In the genomic region with DNA sequence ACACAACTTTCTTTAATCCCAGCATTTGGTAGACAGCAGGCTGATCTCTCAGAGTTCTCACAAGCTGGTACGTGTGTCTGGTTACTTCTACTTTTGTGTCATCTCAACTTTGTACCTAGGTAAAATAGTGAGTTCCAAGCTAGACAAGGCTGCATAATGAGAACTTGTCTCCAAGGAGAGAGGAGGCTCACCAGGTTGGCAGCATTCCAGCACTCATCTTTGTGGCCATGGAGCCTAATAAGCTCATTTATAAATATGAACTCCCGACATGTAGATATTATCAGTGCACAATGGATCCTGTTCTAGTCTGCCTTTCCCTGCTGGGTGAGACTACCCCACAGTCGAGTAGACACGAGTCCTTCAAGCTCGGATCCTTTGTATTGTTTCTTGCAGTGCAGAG, we compare ENCODE assay signal across 7 mouse cellular contexts. TPM values are rescaled to one million over a fixed set of nuclear protein-coding genes. Genes with fewer than 3 reads are reported as not detected.
DNase-seq lines count a peak whose midpoint lies in the region; ATAC-seq and TF ChIP-seq lines count a peak whose summit lies in the region.

No protein-coding gene starts in this region.

- peaks cover 15% of the 10 kb centered on the region for H3K4me1 ChIP-seq in liver, adult 2 months (ENCODE audit: control insufficient read depth, insufficient read depth, low read length)
- H3K4me1 ChIP-seq in forebrain, embryonic 11.5 days (replicated peaks; ENCODE audit: control insufficient read depth, insufficient read depth, low read length), result peaks cover 4% of the 10 kb centered on the region; the same call in 1 of the 2 replicates
- peaks cover 25% of the 10 kb centered on the region for H3K4me1 ChIP-seq in limb, embryonic 10.5 days
- peaks cover 9% of the 10 kb centered on the region for H3K4me1 ChIP-seq in neural tube, embryonic 14.5 days (ENCODE audit: control insufficient read depth, insufficient read depth, low read length)

- ATAC-seq in forebrain, embryonic 11.5 days (replicated peaks; ENCODE audit: low FRiP score), result no peak
- no peak for ATAC-seq in neural tube, embryonic 14.5 days (ENCODE audit: low read depth)

- WGBS in liver, adult 2 months, result 63% methylated on average over 5 of the region's 5 CpGs
- WGBS in forebrain, embryonic 11.5 days, result 77% methylated on average over 5 of the region's 5 CpGs
- WGBS in limb, embryonic 10.5 days, result 83% methylated on average over 5 of the region's 5 CpGs
- WGBS in neural tube, embryonic 14.5 days, result 80% methylated on average over 5 of the region's 5 CpGs

- no peak overlapping the region for H3K4me3 ChIP-seq in liver, adult 2 months (ENCODE audit: insufficient read depth, low read depth, low read length)
- peak overlapping the region; percentile 86 for H3K4me3 ChIP-seq in forebrain, embryonic 11.5 days (ENCODE audit: low read depth, low read length)
- H3K4me3 ChIP-seq in limb, embryonic 10.5 days, result peak overlapping the region; percentile 87
- no peak overlapping the region for H3K4me3 ChIP-seq in neural tube, embryonic 14.5 days (ENCODE audit: low read depth, low read length)

- TF ChIP-seq CTCF in liver, adult 2 months (IDR thresholded peaks at IDR 0.05; ENCODE audit: low read depth, low read length), result no peak

- H3K27me3 ChIP-seq in liver, adult 2 months (ENCODE audit: control insufficient read depth, insufficient read depth, low read length), result no peaks in the 10 kb centered on the region
- H3K27me3 ChIP-seq in forebrain, embryonic 11.5 days (ENCODE audit: control insufficient read depth, insufficient read depth, low read length), result no peaks in the 10 kb centered on the region
- no peaks in the 10 kb centered on the region for H3K27me3 ChIP-seq in limb, embryonic 10.5 days (ENCODE audit: low read depth, poor library complexity, severe bottlenecking)
- no peaks in the 10 kb centered on the region for H3K27me3 ChIP-seq in neural tube, embryonic 14.5 days (ENCODE audit: control insufficient read depth, insufficient read depth, low read length)

- no peak for TF ChIP-seq POLR2A in liver, adult 2 months (IDR thresholded peaks at IDR 0.05; ENCODE audit: extremely low read depth, insufficient read depth, low read length)

- peak overlapping the region; percentile 23 for H3K9ac ChIP-seq in liver, adult 2 months (ENCODE audit: low read depth, low read length)
- no peak overlapping the region; the same call in 1 of the 2 replicates for H3K9ac ChIP-seq in forebrain, embryonic 11.5 days (ENCODE audit: low read length)
- peak overlapping the region; percentile 80; the same call in 1 of the 2 replicates for H3K9ac ChIP-seq in neural tube, embryonic 14.5 days (replicated peaks; ENCODE audit: low read depth, low read length)

- DNase-seq in liver, adult 2 months (ENCODE audit: extremely low read depth, low read depth, low spot score), result no peak
- DNase-seq in liver, result no peak
- no peak for DNase-seq in forebrain, embryonic 11.5 days (ENCODE audit: low spot score)
- no peak for DNase-seq in limb, embryonic 10.5 days (ENCODE audit: low spot score)
- DNase-seq in layer of hippocampus, postnatal 14 days (ENCODE audit: low spot score in 2 of 2), result no peak
- no peak for DNase-seq in spleen, postnatal 36 days (ENCODE audit: low spot score in 2 of 2)

- H3K79me2 ChIP-seq in liver, adult 2 months (ENCODE audit: control insufficient read depth, insufficient read depth, low read length), result peaks cover 16% of the 10 kb centered on the region; the same call in 1 of the 2 replicates

- peaks cover 28% of the 10 kb centered on the region for H3K36me3 ChIP-seq in liver, adult 2 months (ENCODE audit: control insufficient read depth, insufficient read depth, low read length)
- H3K36me3 ChIP-seq in forebrain, embryonic 11.5 days (ENCODE audit: control insufficient read depth, insufficient read depth, low read length), result peaks cover 4% of the 10 kb centered on the region; the same call in 1 of the 2 replicates
- peaks cover 85% of the 10 kb centered on the region for H3K36me3 ChIP-seq in limb, embryonic 10.5 days
- H3K36me3 ChIP-seq in neural tube, embryonic 14.5 days (ENCODE audit: control insufficient read depth, insufficient read depth, low read length), result peaks cover 30% of the 10 kb centered on the region

- no peaks in the 10 kb centered on the region for H3K9me3 ChIP-seq in forebrain, embryonic 11.5 days (ENCODE audit: control insufficient read depth, low read length)
- no peaks in the 10 kb centered on the region for H3K9me3 ChIP-seq in limb, embryonic 10.5 days (replicated peaks)
- H3K9me3 ChIP-seq in neural tube, embryonic 14.5 days (ENCODE audit: control insufficient read depth, low read length), result no peaks in the 10 kb centered on the region

- H3K4me2 ChIP-seq in forebrain, embryonic 11.5 days (ENCODE audit: low read depth, low read length, severe bottlenecking), result peak overlapping the region; percentile 88; the same call in 1 of the 2 replicates
- peak overlapping the region; percentile 80; the same call in 1 of the 2 replicates for H3K4me2 ChIP-seq in neural tube, embryonic 14.5 days (ENCODE audit: low read depth, low read length)

- H3K27ac ChIP-seq in liver, adult 2 months (replicated peaks; ENCODE audit: insufficient read depth, low read depth, low read length), result no peak overlapping the region
- no peak overlapping the region for H3K27ac ChIP-seq in forebrain, embryonic 11.5 days (ENCODE audit: low read depth, low read length)
- H3K27ac ChIP-seq in limb, embryonic 10.5 days, result no peak overlapping the region
- no peak overlapping the region for H3K27ac ChIP-seq in neural tube, embryonic 14.5 days (ENCODE audit: low read depth, low read length)

RNA-seq across cellular contexts. Expression of a gene that starts 1.5 kb away (rescaled TPM):
- total RNA-seq in liver, adult 2 months (2014; rRNA removed), result 2.6 and 3.2 TPM in 2 replicates
- polyA plus RNA-seq in liver, adult 2 months (2012; rRNA removed), result 8.5 and 9.2 TPM in 2 replicates
- polyA plus RNA-seq in forebrain, embryonic 11.5 days (2014; fragmentation: Nextera tagmentation; extraction: Ambion mirVana), result 36.6 and 41.0 TPM in 2 replicates
- polyA plus RNA-seq in limb, embryonic 10.5 days (2016; fragmentation: Nextera tagmentation; extraction: Ambion mirVana), result 35.1 and 40.2 TPM in 2 replicates
- 22.4 and 25.4 TPM in 2 replicates for polyA plus RNA-seq in neural tube, embryonic 14.5 days (2014; fragmentation: Nextera tagmentation; extraction: Ambion mirVana)
- 10 to 100 TPM; 22.9 to 28.8 TPM for total RNA-seq in layer of hippocampus, postnatal 14 days (2021)

RNA-seq across cellular contexts. Expression of a gene that starts 7.3 kb away (rescaled TPM):
- 25.1 and 28.1 TPM in 2 replicates for total RNA-seq in liver, adult 2 months (2014; rRNA removed)
- 26.2 and 37.7 TPM in 2 replicates for polyA plus RNA-seq in liver, adult 2 months (2012; rRNA removed)
- polyA plus RNA-seq in forebrain, embryonic 11.5 days (2014; fragmentation: Nextera tagmentation; extraction: Ambion mirVana), result 94.3 and 103 TPM in 2 replicates
- 123 and 131 TPM in 2 replicates for polyA plus RNA-seq in limb, embryonic 10.5 days (2016; fragmentation: Nextera tagmentation; extraction: Ambion mirVana)
- polyA plus RNA-seq in neural tube, embryonic 14.5 days (2014; fragmentation: Nextera tagmentation; extraction: Ambion mirVana), result 97.4 and 108 TPM in 2 replicates
- 10 to 100 TPM; 37.1 to 41.8 TPM for total RNA-seq in layer of hippocampus, postnatal 14 days (2021)

RNA-seq across cellular contexts. Expression of a gene that starts 17.6 kb away (rescaled TPM):
- 46.2 and 48.3 TPM in 2 replicates for total RNA-seq in liver, adult 2 months (2014; rRNA removed)
- 48.7 and 69.7 TPM in 2 replicates for polyA plus RNA-seq in liver, adult 2 months (2012; rRNA removed)
- 90.3 and 95.7 TPM in 2 replicates for polyA plus RNA-seq in forebrain, embryonic 11.5 days (2014; fragmentation: Nextera tagmentation; extraction: Ambion mirVana)
- 145 and 155 TPM in 2 replicates for polyA plus RNA-seq in limb, embryonic 10.5 days (2016; fragmentation: Nextera tagmentation; extraction: Ambion mirVana)
- 224 and 266 TPM in 2 replicates for polyA plus RNA-seq in neural tube, embryonic 14.5 days (2014; fragmentation: Nextera tagmentation; extraction: Ambion mirVana)
- 100 to 1,000 TPM; 124 to 128 TPM for total RNA-seq in layer of hippocampus, postnatal 14 days (2021)

RNA-seq across cellular contexts. Expression of a gene that starts 18.5 kb away (rescaled TPM):
- 194 and 214 TPM in 2 replicates for total RNA-seq in liver, adult 2 months (2014; rRNA removed)
- 319 and 336 TPM in 2 replicates for polyA plus RNA-seq in liver, adult 2 months (2012; rRNA removed)
- 577 and 597 TPM in 2 replicates for polyA plus RNA-seq in forebrain, embryonic 11.5 days (2014; fragmentation: Nextera tagmentation; extraction: Ambion mirVana)
- polyA plus RNA-seq in limb, embryonic 10.5 days (2016; fragmentation: Nextera tagmentation; extraction: Ambion mirVana), result 648 and 692 TPM in 2 replicates
- polyA plus RNA-seq in neural tube, embryonic 14.5 days (2014; fragmentation: Nextera tagmentation; extraction: Ambion mirVana), result 617 and 621 TPM in 2 replicates
- 100 to 1,000 TPM; 504 to 527 TPM for total RNA-seq in layer of hippocampus, postnatal 14 days (2021)

RNA-seq across cellular contexts. Expression of a gene that starts 26.6 kb away (rescaled TPM):
- 0.40 and 0.46 TPM in 2 replicates for total RNA-seq in liver, adult 2 months (2014; rRNA removed)
- 0.66 and 0.76 TPM in 2 replicates for polyA plus RNA-seq in liver, adult 2 months (2012; rRNA removed)
- polyA plus RNA-seq in forebrain, embryonic 11.5 days (2014; fragmentation: Nextera tagmentation; extraction: Ambion mirVana), result 0.08 TPM in 1 of 2 replicates, not detected in the other
- polyA plus RNA-seq in limb, embryonic 10.5 days (2016; fragmentation: Nextera tagmentation; extraction: Ambion mirVana), result 0.23 TPM in 1 of 2 replicates, not detected in the other
- polyA plus RNA-seq in neural tube, embryonic 14.5 days (2014; fragmentation: Nextera tagmentation; extraction: Ambion mirVana), result 0.12 TPM in 1 of 2 replicates, not detected in the other
- 10 to 100 TPM; 20.6 to 21.1 TPM for total RNA-seq in layer of hippocampus, postnatal 14 days (2021)

Comparison
In these comparisons a context has a peak if more than half of its experiments do, and no peak if none do; other contexts are left out.
1. H3K4me3 ChIP-seq: peak in forebrain, embryonic 11.5 days (single experiment) and limb, embryonic 10.5 days (single experiment); none in liver, adult 2 months (single experiment) and neural tube, embryonic 14.5 days (single experiment).